Mouse (Mus musculus): ENCODE measurements at regions not wholly inside any gene's neighbourhood (a gene's known extent, or its start where the extent isn't known, plus 50 kb on each side); places are given as distances from the start of the nearest gene placed in this dataset.

DNA sequence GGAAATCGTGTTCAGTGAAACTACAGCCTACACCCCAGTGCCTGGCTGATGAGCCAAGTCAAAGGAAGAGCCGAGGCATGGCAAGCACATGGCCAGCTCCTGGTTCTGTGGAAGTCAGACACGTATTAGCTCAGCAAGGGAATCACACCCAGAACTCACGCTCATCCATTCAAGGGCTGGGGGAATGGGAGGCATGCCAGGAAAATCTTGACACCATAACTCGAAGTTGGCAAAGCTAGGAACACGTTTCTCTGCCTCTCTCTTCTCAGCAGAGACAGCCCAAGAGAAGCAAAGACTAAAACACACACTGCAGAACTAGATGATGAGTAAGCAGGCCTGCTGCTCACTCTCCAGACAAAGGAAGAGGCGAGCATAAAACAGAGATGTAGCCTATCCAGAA is 53.5 kb upstream of the Ypel5 start:
- no peak for DNase-seq (ENCODE audit: low read depth, low spot score)

DNA sequence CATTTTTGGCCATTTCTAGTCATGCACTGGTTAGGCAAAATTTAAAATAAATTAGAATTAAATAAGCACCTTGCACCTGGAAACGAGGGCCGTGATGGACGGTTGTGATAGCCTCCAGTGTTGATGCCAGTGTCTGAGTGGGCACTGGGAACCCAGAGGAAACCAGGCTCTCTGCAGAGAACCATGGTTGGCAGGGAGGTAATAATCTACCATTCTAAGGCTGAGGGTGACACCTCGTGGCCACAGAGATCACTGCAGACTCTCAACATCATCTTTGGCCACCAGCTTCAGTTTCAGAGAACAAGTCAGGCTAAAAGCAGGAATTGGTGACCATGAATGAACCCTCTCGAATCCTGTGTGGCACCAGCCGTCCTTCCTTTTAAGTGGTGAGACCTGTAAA is 54.5 kb upstream of the Ypel5 start:
- peak; percentile 57 for DNase-seq (ENCODE audit: low read depth, low spot score)

DNA sequence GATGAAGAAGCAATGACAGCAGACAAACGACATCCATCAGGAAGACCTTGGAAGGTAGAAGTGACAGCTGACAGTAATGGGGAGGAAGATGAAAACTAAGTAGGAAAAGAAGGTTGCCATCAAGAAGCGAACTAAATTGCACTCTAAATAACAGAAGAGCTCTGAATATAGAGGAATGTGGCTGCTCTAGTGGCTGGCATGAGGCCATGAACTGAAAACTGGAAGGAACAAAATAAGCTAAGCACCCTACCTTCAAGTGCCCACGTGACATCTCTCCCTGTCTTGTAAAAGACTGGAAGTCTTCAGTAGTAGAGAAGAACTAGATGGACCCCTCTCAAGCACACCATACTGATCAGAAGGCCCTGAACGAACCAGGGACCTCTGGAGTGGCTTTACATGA is 68.0 kb upstream of the Ypel5 start:
- DNase-seq (ENCODE audit: low read depth, low spot score) = no peak

DNA sequence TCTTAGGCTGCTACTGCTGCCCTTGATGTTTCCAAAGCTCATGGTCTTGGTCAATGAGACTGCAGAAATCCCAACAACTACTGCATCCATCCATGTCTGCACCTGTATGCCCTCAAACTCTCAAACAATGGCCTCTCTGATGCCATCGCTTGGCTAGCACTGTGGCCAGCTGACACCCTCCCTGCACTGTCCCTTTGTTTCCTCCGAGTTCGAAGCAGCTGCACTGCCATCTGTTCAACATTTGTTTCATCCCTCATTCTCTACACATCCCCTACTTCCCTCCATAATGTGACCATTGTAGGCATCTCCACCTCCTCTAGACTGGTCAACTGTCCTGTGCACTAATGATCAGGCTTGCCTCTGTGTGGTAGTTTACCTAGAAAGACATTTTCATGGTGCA is 75.3 kb upstream of the Ypel5 start:
- no peak for DNase-seq (ENCODE audit: low read depth, low spot score)

DNA sequence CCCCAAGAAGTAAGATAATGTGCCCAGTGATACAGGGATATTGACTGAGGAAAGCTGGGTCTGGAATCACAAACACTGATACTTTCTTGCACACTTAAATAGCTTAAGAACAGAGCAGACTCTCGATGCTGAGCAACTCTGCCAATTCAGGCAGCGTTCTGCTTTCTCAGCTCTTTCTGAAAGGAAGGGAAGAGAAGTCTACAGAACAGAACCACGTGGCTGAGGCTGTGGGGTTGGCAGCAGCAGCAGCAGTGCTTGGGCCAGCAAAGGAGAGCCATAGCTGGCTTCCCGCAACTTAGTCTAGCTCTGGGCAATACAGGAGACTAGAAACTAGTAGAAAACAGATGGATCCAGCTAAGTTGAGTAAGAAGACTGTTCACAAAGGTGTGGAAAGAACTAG is 89.8 kb upstream of the Ypel5 start:
- DNase-seq (ENCODE audit: low read depth, low spot score) = no peak

DNA sequence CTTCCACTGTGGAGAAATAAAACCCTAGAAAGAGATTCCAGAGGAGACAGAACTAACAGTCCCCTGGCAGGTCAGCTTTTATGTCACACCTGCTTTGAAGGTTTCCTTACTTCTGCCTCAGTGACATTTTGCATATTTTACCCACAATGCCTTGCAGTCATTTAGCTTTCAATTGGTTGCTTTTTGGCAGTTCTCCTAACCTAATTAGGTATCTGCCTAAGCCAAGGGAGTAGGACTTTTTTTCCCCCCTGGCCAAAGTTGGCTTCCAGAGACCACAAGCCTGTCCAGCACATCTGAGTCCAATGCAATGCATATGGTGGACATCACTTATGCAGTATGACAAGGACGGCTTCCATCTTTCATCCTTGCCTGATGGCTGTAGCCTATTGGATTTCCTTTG is 103.2 kb upstream of the Ypel5 start:
- no peak for DNase-seq (ENCODE audit: low read depth, low spot score)

DNA sequence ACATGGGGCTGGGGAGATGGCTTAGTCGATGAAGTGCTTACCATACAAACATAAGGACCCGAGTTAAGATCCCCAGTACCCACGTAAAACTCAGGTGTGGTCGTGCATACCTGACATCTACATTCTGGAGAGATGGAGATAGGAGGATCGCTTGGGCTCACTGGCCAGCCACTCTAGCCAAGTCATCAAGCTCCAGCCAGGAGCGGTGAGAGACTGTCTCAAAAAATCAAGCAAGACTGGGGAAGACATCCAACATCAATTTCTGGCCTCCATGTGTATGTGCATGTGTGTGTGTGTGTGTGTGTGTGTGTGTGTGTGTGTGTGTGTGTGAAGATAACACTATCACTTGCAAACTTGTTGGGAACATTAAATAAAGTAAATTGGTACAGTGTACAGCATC is 104.6 kb upstream of the Ypel5 start:
- no peak for DNase-seq (ENCODE audit: low read depth, low spot score)

DNA sequence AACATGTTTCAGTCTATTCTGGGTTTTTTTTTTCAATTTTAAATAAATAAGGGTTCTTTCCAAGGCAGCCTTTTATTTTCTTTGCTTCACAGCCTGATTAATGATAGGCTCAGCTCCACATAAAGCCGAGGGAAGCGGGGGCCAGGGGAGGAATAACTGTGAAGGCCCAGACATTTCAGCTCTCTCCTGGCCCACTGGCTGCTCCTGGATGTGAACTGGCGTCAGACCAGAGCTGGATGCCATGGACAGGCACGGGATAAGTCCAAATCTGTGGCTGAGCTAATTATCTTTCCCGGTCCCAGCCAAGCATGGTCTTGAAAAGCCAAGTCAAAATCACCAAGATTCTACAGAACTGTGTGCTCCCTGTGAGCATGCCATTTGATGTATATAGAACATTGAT is 105.1 kb upstream of the Ypel5 start:
- DNase-seq (ENCODE audit: low read depth, low spot score) = no peak

DNA sequence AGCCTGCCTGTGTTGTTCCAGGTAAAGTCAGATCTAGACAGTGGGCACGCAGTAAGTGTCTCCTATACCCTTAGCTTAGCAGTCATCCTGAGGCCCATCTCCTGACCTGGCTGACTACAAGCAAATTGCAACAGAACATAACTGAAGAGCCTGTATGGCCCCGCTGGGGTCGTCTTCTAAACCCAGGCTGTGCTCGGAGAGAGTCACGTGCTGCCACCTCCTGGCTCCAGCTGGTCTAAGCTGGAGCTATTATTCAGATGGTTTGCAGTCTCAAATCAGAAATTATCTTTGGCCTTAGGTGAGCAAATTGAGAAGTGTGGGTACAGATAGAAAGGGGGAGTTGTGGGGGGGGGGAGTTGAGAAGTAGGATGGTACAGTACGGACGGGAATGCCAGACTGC is 115.5 kb upstream of the Ypel5 start:
- peak; percentile 12 for DNase-seq (ENCODE audit: low read depth, low spot score)

DNA sequence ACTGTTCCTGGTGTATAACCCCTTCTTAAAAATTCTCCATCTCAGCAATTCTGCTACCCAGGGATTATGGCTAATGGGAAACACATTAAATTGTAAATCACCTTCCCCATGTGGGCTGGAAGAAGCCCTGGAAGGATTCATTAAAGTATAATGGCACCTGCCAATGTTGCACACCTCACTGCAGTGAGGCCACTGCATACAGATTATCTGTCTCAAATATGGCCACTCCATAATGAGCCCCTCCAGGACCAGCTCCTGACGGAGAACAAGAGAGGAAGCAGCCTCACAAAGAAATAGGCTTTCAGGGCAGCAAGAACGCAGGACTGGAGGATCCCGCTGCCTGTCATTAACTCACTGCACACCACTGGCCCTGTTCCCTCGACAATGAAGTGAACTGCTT is 115.2 kb upstream of the Alk start:
- DNase-seq (ENCODE audit: low read depth, low spot score) = no peak

DNA sequence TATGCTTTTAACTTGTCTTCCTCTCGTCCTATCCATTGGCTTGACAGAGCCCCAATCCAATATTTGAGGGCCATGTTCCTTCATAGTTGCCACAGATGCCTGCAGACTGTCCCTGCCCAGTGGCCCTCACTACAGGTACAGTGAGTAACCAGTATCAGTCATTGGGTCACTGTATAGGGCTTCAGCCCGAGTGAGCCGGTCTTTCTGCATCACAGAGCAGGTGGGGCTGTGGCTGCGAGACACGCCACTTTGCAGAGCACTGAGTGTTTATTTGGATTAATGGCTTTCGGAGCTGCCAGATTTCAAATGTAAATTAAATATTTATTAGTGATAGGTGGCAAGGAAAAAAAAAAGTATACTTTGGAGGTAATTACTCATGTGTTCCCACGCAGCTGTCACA is 87.2 kb upstream of the Alk start:
- DNase-seq (ENCODE audit: low read depth, low spot score) = no peak

DNA sequence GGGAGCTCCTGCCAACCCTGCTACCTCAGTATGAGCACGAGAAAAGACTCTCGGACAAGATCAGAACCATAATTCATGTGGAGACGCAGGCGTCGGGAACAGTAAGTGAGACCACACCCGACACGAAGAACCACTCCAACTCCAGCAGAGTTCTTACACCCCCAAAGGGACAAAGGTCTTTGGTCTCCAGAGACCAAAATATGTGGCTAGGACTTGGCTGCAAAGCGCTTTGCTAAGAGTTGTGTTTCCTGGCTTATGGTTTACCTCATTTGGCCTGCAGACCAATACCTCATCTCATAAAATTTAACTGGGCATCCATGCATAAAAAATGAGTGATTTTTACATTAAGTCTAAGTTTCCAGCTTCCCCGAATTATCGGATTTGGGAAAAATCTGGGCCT is 85.2 kb upstream of the Alk start:
- no peak for DNase-seq (ENCODE audit: low read depth, low spot score)

DNA sequence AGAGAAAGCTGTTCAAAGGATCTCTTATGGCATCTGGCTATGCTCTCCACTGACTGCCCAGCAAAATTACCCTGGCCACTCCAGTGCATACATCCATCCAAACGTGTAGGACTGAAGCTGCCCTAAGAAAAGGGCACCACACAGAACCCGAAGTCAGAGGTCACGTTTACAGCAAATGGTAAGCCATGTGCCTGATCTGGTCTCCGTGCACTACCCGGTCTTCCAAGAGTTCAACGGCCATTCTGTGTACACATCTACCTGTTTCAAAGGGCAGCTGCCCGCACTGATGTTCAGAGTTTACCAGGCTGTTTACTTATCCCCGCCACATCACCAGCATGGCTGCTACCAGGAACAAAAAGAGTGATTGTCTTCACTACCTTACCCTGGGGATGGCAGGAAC is 84.4 kb upstream of the Alk start:
- no peak for DNase-seq (ENCODE audit: low read depth, low spot score)

DNA sequence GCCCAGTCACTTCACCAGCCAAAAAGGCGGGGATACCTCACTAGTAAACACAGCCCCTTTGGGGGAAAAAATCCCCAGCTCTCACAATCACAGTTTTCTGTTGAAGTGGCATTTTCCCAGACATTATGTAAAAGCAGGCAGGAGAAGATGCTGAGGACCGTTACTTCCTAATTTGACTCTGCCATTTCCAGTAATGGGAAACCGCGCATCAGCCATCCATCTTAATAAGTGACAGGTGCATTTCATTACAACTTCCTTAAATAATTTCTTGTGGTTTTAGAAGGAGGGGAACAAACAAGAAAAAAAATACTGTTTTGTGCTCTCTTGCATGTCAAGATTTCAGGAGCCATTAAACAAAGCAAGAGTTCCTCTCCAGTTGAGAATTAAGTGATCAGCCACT is 70.2 kb upstream of the Alk start:
- no peak for DNase-seq (ENCODE audit: low read depth, low spot score)

DNA sequence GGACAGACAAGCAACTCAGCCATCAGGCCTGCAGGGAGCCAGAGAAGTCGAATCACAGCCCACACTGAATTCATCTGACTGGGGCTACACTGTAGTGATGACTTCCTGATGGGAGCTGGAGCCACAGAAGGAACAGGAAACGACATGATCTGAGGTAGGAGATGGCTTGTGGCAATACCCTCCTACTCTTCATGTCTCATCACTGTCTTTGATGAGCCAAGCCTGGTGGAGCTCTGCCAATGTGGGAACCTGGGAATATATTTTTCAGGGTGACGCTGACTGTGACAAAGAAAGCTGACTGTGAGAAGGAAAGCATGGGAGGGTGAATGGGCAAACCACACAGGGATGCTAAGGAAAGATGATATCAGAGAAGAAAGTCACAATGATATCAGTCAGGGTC is 67.6 kb upstream of the Alk start:
- no peak for DNase-seq (ENCODE audit: low read depth, low spot score)

DNA sequence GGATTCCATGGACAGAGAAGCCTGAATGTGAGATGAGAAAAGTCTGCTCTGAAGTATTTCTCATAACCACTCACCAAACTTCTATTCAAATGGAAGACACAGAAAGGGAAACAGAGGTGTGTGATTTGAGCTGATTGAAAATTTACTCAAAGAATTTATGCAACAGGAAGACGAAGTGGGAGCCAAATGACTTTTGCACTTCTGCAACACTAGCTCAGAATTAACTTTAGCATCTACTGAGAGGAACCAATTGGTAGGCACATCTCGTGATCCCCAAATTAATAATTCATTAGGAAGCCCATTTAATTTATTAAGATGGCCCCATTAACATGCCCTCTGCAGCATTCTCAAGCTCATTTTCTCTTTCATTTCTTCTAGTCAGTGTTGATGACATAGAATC is 62.5 kb upstream of the Alk start:
- no peak for DNase-seq (ENCODE audit: low read depth, low spot score)

DNA sequence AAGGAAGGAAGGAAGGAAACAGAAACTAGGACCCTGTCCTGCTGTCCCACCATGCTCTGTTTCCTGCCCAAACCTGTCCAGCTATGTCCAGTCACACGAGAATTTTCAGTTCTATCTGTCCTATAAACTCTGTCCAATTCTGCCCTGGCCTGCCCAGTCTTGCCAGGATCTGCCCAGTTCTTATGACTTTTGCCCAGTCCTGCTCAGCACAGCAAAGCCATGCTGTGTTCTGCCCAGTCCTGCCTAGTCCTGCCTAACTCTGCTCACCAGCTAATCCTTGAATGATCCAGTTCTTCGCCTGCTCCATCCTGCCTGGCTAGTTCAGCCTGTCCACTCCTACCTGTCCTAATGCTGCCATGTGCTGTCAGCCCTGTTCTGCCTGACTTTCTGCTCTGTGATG is 57.3 kb upstream of the Alk start:
- no peak for DNase-seq (ENCODE audit: low read depth, low spot score)

DNA sequence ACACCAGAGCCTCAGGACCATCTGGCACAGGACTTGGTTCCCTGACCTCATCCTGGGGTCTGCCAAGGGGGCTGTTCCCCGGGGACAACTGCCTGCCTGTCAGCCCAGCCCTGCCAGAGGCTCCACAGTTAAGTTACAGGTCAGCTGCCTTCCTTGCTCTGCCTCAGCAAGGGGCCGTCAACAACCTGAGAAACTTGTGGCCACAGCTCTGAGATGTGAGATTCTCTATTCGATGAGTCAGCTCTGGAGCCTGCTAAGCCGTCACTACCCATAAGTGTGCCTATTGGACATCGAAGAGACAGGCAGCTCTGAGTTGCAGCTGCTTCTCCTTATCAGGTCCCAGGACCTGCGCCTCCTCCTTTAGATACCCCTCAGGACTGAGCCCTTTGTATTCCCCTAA is 54.3 kb upstream of the Alk start:
- no peak for DNase-seq (ENCODE audit: low read depth, low spot score)

DNA sequence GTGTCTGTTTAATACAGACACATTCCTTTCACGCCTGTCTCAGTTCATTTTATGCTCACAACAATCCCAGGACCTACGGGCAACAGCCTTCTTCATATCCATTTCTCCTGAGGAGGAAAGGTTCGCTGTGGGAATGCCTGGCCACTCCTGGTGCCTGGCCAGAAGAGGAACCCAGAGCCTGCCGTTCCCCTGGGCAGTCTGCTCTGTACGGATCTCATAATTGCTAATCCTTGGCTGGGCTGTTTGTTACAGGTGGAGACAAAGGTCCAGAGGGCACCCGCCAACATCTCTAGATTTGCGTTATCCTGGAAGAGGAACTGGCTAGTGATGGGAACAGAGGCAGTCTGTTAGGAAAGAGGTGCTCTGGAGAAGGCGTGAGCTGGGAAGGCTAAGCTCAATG is 53.4 kb upstream of the Alk start:
- DNase-seq (ENCODE audit: low read depth, low spot score) = peak; percentile 6
